Mouse (Mus musculus): ENCODE results near the gene Fosb.
A peak's percentile ranks its signal among the peaks of the same experiment; 100 is the strongest.

Gene Fosb

DNA sequence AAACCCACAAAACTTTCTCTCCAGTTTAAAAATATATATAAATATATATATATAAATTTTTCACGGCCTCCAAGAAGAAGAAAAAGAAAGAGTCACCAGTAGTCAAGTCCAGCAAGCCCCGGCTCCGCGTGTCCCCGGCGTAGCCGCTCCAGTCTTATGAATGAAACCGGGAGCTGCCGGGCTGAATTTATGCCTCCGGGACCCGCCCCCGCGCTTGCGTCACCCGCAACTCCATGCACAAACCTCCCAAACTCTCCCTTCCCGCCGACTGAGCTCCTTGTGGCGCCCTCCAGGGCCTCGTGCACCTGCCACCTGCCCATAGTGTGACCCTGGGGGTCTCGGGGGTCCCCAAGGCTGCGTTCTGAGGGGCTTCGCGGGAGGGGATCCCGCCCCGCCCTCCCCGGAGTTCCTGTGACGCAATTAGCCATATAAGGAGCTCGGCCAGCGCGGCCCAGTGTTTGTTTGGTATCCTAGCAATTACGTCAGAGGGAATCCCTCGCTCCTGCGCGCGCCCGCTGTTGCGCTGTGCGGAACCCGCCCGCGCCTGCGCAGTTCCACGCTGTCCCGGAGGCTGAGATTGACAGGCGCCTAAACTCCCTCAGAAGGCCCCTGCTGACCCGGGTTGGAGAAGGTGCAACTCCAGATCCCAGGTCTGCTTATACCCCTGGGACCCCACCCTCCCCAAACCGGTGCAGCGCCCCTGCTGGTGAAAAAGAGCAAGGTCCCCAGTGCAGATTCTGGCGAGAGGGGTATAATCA, at the start of gene Fosb:
Gene Fosb (minus strand): TSS at position 168 of the 758 bp plus-strand sequence.
- peak; percentile 97 for DNase-seq

DNA sequence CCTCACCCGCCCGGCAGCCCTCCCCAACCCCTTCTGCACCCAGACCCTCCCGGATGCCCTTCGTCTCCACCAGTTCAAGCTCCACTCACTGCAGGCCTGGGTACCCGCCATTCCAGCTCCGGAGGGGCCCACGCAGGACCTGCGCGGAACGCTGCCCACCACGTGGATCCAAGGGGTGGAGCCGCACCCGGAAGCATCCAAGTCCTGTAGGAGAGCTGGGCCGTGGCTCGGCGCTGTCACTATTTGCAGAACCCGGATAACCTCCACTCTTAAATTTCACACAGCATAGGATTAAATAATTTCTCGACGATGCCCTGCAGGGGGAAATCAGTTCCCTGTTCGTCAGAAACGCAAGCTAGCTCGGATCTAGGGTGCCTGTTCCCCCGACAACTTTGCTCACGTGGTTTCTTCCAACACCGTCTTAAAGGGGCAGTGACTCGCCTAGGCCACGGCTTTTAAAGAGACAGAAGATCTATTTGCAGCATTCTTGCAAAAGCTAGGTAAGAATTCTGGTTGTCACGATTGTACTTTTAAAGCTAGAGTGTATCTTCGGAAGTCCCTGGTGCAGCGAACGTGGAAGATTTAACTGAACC, 49.5 kb upstream of the Fosb start, which contains the start of the genes Cd3eap and Ppp1r13l:
Gene Cd3eap (minus strand): TSS at position 185 of the 593 bp plus-strand sequence.
Gene Ppp1r13l (plus strand): TSS at position 451 of the 593 bp plus-strand sequence.
- peak; percentile 91 for DNase-seq

DNA sequence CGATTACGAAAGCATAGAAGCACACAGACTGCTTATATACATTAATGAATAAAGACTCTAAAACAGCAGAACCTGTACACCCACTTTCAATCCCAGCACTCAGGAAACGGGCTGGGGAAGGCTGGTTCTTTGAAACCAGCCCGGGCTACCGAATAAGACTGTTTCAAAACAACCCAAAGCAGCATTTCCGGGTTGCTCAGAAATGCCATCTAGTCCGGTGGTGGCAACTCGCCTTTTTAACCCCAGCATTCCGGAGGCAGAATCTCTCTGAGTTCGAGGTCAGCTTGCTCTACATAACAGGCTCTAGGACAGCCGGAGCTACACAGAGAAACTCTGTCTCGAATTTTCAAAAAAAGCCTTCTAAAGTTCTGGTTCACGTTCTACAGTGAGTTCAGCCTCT, 48.8 kb upstream of the Fosb start:
- no peak for DNase-seq

DNA sequence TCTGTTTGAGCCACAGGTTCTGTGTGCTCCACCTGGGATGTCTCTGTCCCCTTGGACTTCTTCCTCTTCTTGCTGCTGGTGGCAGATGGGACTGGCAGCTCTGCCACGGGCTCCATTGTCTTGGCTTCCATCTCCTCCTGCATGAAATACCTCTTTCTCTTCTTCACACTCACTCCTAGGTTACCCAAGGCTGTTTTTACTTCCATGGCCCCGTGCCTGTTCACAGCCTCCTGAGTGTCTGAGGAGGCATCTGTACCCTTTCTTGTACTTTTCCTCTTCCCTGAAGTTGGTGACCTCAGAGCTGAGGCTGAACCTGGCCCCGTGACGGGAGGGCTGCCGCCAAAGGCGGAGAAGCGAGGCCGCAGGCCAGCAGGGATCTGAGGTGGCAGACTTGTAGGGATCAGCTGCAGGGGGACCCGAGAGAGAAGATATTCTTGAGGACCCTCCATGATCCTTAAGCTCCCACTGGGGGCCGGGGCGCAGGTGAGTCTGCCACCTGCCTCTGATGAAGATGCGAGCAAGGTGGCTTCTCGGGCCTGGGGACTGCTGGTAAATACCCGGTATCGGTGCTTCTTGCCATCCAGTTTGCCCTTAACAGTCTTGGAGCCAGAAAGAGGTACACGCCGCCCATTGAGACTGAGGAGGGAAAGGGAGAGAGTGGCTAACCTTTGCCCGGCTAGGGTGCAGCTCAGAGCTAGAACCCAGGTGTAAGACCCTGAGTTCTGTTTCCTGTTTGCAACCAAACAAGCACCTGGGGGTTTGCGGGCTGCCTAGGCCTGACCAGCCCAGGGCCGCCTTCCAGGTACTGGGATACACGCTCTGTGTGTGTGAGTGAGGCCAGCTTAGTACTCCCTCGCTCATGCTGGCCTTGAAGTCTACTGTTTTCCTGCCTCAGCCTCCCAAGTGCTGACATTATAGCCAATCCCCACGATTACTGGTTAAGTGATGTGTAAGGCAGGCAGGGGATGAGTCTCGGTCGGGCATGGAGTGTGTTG, 47.8 kb upstream of the Fosb start:
- DNase-seq: no peak

DNA sequence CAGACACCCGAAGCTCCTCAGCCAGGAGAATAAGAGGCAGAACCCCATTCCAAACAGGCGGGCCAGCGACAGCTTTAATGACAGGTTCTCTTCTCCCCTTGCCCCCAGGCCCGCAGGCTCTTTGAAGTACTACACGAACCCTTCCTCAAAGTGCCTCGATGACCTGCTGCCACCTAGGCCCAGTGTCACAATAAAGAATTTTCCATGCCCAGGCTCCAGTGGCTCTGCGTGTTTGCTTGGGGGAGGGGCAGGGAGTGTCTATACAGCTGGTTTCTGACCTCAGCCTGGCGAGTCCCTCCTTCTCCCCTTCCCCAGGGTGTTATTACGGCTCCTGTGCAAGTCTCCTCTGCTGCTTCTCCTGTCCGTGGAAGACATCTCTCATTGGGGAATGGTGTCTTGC, 46.5 kb upstream of the Fosb start:
- no peak for DNase-seq

DNA sequence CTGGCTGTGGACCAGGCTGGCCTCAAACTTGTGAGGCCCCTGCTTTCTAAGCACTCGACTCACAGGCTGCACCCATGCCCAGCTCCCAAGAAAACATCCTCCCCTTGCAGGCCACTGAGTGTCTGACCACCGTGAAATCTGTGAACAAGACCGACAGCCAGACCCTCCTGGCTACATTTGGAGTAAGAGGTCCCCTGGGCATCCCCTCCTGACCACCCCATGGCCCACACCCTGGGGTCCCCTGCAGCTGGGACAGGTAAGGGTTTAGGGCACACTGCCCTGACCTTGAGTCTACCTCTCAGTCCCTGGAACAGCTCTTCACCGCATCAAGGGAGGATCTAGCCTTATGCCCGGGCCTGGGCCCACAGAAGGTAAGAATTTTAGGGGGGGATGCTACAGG, 45.1 kb upstream of the Fosb start:
- no peak for DNase-seq

DNA sequence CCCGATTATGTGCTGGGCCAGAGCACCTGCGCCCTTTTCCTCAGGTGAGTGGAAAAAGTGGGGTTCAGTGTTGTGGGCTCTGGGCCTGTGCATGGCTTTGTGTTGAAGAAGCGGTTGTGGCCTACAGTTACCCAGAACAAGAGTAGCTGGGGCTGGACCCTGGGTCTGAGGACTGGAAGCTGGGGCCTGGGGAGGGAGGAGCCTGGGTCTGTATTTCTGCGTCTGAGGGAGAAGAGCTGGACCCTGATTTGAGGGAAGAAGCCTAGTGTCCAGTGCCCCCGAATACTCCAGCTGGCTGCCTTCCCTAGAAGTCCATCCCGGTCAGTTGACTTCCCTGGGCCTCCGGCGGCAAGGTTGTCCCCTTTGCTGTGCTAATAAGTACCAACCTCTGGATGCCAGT, 40.4 kb upstream of the Fosb start:
- no peak for DNase-seq

DNA sequence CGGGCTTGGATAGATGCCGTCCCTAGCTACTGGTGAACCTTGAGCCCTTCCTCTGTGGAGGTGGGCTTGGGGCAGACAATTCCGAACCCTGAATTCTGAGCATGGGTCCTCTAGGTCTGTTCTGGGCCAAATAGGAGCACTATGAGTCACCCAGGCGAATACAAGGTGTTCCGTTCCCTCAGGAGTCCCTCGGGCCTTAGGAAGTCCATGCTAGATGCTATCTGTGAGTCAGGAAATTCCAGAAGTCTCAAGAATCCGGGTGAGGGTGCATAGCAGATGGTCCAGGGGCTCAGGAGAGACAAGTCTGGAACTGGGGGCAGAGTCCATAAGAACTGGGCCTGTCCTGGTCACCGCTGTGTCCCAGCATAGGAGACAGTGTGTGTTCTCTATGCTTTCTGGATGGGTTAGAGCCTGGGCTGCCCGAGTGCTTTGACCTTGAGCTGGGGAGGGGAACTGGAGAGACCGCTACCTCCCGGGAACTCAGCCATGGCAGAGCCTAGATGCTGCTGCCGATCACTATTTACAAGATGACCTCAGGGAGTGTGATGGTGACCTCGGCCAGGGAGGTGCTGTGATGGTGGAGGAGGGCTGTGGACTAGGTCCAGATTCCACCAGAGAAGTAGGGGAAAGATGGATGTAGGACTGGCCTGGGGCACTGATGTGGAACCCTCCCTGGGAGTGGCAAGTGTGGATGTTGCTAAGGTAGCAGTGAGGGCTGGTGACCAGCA, 39.5 kb upstream of the Fosb start:
- no peak for DNase-seq

DNA sequence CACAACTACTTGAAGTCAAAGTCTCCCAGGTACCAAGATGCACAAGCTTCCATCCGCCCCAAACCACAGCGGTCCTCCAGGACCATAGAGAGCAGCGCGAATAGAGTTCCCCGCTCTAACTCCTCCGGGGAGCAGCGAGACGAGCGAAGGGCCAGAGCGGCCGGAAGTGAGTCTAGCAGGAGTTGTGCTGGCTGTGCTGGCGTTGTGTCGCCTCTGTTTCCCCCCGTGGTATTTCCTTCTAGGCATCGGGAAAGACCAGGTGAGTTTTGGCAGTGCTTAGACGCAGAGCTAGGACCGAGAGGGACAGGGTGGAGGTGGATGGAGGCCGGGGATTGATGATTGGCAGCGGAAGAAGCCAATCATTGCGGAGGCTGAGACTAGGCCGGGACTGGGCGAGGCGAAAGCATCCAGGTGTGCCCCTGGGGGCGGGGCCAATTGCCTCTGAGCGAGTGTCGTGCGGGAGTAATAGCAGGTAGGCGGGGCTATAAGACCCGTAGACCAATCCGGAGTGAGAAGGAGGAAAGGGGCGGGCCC, 35.2 kb upstream of the Fosb start:
- DNase-seq: peak; percentile 97

DNA sequence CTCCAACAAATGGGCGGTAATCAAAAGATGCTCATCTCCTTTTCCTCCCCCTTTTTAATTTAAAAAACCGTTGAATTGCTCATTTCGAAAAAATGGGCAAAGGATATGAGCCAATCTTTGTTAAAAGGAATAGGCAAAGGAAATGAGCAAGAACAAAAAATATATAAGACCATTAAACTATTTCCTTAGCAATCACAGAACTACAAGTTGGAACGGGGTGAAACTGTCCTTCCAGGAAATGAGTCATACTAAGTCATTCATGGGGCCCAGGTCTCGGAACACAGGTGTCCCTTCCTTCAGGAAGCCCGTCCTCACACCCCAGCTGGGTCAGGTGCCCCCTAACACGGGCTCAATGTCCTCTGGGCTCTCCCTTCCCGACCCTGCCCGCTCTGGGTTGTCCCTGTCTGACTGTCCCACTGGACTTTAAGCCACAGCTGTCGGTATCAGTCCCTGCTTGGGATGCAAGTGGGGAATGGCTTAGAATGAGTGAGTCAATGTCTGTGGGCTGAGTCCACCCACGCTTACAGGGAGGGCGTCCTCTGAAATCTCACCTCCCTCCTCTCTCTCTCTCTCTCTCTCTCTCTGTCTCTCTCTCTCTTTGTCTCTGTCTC, 34.5 kb upstream of the Fosb start, which contains the start of gene Ercc1:
Gene Ercc1 (plus strand): TSS at position 542 of the 611 bp plus-strand sequence.
- DNase-seq: no peak

DNA sequence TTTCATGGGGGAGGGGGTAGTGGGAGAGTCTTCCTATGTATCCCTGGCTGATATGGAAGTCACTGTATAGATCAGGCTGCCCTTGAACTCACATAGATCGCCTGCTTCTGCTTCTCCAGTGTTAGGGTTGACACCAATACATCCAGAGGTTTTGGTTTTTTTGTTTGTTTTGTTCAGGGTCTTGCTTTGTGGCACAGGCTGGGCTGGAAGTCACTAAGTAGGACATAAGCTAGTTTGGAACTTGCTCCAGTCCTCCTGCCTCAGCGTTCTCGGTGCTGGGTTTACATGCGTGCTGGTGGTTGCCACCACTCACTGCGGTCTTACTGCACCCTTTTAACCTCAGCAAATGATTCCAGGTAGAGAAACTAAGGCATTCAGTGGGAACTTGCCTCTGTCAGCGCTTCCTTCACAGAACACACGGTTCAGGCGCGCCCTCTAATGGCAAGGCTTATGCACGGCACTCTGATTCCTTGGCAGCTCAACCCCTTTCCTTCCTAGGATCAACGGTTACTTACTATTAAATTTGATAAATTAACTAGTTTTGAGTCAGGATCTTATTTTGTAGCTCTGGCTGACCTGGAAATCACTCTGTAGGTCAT, 33.5 kb upstream of the Fosb start:
- DNase-seq: peak; percentile 61

DNA sequence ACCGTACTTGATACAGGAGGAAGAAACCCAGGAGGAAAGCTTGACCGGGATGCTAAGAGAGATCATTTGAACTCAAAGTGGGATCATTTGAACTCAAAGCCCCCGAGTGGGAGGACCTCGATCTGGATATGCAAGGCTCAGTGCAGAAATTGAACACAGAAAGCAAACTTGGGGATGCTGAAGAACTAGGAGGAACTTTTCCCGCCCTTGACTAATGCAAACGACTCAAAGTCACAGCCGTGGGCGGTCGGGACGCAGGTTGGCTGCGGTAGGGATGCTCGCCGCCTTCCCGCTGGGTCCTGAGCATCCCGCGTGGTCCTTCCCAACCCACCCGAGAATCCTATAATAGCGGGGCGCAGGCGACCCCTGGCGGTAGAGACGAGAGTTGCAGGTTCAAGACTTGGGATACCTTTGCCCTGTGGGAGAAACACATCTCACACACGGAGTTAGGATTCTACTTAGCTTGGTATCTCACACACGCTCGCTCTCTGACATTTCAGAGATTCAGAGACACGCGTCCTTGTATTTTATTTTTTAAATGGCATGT, 32.7 kb upstream of the Fosb start:
- DNase-seq: peak; percentile 81

DNA sequence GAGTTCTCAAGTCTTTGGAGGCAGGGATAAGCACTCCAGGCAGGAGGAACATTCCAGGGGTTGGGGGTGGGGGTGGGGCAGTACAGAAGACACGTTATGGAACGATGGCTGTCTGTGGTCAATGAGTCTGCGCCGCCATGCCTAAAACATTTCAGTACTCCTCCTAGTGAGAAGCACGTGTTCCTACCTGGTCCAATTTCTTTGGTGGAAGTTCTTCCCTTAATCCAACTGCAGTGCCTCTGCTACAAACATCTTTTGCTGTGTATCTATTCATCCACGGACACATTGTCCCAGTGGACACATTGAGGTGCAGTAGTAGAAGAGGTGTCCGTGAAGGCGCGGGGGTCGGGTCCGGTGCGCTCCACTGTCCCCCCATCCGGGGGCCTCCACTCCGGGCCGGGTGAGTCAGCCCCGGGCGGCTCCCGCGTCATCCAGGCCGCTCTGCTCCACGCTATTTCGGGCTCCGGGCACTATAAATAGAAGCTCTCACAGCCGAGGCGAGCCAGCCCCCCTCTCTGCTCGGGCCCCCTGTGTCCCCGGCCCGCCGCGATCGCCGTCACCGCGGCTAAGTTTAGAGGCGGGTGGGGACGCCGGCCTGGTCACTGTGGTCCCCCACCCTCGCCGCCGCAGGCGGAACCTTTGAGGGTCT, 32.0 kb upstream of the Fosb start:
- no peak for DNase-seq

DNA sequence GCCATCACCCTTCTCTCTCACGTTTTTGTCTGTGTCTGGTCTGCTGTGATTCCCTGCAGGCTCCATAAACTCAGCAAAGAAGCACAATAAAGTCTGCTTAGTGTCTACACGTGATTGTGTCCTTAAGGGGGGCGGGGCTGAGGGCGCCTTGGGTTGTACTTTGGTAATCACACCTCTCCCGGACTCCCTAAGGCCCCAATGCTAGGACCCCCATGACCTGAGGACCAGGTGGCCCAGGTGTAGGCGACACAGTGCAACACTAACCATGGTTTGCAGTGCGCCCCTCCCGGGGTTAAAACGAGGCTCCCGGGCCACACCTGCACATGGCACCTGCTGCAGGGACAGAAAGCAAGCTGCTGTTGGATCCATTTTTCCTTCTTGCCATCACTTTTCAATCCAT, 31.4 kb upstream of the Fosb start:
- DNase-seq: no peak

DNA sequence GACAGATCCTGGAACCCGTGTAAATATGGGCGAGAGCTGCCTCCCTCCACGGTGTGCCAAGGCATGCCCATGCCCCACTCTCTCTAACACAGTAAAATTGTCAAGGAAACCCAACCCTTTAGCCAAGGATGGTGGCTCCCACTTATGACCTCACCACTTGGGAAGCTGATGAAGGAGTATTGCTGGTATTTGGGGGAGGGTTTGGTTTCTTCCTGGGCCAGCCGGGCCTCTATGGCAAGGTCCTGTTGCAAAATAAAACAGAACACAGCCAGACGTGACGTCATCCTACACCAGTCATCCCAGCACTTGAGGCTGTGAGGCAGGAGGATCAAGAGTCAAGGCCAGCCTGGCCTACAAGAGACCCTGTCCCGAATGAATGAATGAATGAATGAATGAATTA, 28.7 kb upstream of the Fosb start:
- DNase-seq: no peak

DNA sequence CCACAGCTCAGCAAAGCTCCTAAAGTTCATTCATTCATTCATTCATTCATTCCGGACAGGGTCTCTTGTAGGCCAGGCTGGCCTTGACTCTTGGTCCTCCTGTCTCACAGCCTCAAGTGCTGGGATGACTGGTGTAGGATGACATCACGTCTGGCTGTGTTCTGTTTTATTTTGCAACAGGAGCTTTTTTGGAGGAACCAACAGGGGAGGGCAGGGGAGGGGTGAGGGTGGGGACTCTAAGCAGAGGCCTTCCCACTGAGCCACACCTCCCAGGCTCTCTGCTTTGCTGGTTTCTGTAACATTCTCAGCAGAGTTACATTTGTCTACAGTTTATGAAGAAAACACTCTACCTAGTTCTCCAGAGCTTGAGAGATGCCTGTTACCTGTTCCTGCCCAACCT, 28.2 kb upstream of the Fosb start:
- no peak for DNase-seq

DNA sequence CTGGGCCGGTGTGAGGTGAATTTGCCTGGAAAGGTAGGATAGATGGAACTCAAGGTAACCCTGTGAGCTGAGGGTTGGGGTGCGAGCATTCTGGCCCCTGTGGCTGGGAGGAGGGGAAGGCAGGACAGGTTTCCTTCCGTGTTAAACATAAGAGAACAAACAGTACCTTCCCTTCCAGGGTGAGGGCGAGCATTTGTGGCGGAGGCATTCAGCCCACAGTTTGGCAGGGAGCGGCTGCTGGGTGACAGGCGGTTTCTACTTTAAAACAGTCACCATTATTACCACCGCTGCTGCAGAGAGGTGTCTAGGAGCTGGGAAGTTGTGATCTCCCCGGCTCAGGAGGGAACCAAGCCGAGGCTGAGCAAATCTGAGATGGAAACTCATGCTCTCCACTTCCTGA, 27.3 kb upstream of the Fosb start:
- peak; percentile 65 for DNase-seq

DNA sequence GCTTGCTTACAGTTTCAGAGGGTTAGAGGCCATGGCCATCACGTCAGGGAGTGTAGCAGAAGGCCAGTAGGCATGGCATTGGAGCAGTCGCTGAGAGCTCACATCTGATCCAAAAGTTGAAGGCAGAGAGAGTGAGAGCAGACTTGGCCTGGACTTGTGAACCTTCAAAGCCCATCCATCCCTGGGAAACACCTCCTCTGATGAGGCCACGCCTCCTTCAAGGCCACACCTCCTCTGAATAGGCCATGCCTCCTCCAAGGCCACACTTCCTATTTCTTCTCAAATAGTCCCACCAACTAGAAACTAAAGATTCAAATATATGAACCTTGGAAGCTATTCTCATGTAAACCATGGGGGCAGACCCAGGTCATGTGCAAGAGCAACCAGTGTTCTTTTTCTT, 25.7 kb upstream of the Fosb start:
- no peak for DNase-seq

DNA sequence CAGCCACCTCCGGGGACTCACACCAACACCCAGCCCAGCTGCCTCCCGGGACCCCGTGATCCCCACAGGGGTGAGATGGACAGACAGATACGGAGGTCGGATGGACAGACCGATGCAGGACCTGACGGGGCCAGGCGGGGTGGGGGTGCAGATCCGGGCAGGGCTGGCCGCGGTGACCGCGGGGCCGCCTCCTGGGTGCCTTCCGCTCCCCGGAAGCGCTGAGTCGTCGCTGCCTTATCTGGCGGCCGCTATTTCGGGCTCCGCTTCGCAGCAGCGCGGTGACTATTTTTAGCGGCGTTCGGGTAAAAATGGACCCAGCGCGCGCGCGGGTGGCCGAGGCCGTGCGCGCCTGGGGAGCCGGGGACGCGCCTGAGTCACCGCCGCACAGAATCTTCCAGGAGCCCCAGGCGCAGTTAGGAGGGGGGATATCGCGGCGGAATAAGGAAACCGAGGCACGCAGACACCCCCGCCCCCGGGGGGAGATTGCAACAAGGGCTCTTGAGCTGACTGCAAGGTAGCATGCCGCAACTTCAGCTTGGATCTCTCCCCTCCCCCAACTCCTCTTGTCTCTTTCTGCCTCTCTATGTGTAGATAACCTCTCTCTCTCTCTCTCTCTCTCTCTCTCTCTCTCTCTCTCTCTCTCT, 23.0 kb upstream of the Fosb start:
- peak; percentile 88 for DNase-seq

DNA sequence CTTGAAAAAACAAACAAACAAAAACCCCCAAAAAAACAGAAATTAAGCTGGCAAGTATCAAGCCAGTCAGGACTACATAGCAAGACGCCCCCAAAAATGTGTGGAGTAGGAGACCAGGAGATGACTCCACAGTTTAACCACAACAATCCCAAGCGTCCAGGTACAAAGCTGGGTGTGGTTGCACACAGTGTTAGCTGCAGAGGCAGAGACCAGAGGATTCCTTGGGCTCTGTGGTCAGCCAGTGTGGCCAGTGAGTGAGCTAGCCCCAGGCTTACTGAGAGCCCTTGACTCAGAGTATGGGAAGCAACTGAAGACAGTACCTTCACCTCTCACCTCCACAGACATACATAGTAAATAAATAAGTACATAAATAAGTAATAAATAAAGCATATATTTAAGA, 22.1 kb upstream of the Fosb start:
- no peak for DNase-seq

Data from layer of hippocampus, adult 9-11 months (tissue).